Mouse (Mus musculus) kidney, embryonic 14.5 days (tissue): ENCODE measurements around the gene Olfr1218. TPM values are rescaled to one million over a fixed set of nuclear protein-coding genes. Genes with fewer than 3 reads are reported as not detected.
"Not testable (repeated sequence)": the region's sequence is repeated elsewhere in the genome, so short reads cannot be mapped to it uniquely, and the experiment has no call there.

Experiments
- ATAC-seq: fragments of 200-750 bp; cut with Nextera tagmentation; 2 replicates; pipeline ENCODE4 v1.8.0; 2017; ENCODE audit warnings: moderate number of reproducible peaks, mild to moderate bottlenecking, moderate TSS enrichment, moderate library complexity; ENCODE audit not compliant: low FRiP score, low TSS enrichment
- H3K27ac ChIP-seq: fragments of 300-500 bp; sonication (generic); 2 replicates; pipeline ENCODE4 v1.5.1; 2014; ENCODE audit warnings: low read depth, mild to moderate bottlenecking, low read length, moderate library complexity, mixed read lengths
- H3K27me3 ChIP-seq: fragments of 300-500 bp; sonication (generic); 2 replicates; pipeline ENCODE4 v1.6.1; 2014; ENCODE audit warnings: mild to moderate bottlenecking, low read length; ENCODE audit not compliant: control insufficient read depth, insufficient read depth
- H3K36me3 ChIP-seq: fragments of 300-500 bp; sonication (generic); 2 replicates; pipeline ENCODE4 v1.6.1; 2014; ENCODE audit warnings: low read length, mixed read lengths; ENCODE audit not compliant: control insufficient read depth, insufficient read depth
- H3K4me1 ChIP-seq: fragments of 300-500 bp; sonication (generic); 2 replicates; pipeline ENCODE4 v1.6.1; 2014; ENCODE audit warnings: low read length, mixed read lengths; ENCODE audit not compliant: control insufficient read depth, insufficient read depth
- H3K4me2 ChIP-seq: fragments of 300-500 bp; sonication (generic); replicated peaks from 2 replicates; pipeline ENCODE4 v1.6.1; 2014; ENCODE audit warnings: low read depth, mild to moderate bottlenecking, low read length
- H3K4me3 ChIP-seq: fragments of 300-500 bp; sonication (generic); 2 replicates; pipeline ENCODE4 v1.5.1; 2014; ENCODE audit warnings: mild to moderate bottlenecking, low read length
- H3K9ac ChIP-seq: fragments of 300-500 bp; sonication (generic); 2 replicates; pipeline ENCODE4 v1.6.1; 2014; ENCODE audit warnings: low read depth, mild to moderate bottlenecking, low read length, moderate library complexity
- H3K9me3 ChIP-seq: fragments of 300-500 bp; sonication (generic); 2 replicates; pipeline ENCODE4 v1.6.1; 2016; ENCODE audit warnings: low read length; ENCODE audit not compliant: control insufficient read depth
- WGBS: fragments of 180-500 bp; shearing (Covaris S2); extraction: QIAGEN DNeasy Blood & Tissue Kit; methylation state at CpG from one replicate; pipeline ENCODE4 v1.1.7; 2014; 5-methylcytosine and 5-hydroxymethylcytosine counted together
- polyA plus RNA-seq: library from polyadenylated mRNA; unstranded; fragments of >200 nt; fragmentation: Nextera tagmentation; extraction: Ambion mirVana; gene quantifications from 2 replicates; pipeline ENCODE4 v1.2.1, GENCODE M21; 2014

The Olfr1218 gene
- polyA plus RNA-seq, result not detected in 2 replicates

- Histone ChIP-seq H3K9me3 (no peaks in the 10 kb centered on the region), H3K27ac (no peak within 1 kb of the TSS), H3K4me2 (no peak within 1 kb of the TSS), H3K4me3 (no peak within 1 kb of the TSS), H3K4me1 (no peaks in the 10 kb centered on the region), H3K27me3 (no peaks in the 10 kb centered on the region), H3K36me3 (no peaks in the 10 kb centered on the region), H3K9ac (no peak within 1 kb of the TSS)
- no peak for ATAC-seq
Observed at GRCm38 (mm10) chr2:89061087-89061486, at the start of gene Olfr1218. Gene Olfr1218, minus strand, starts transcription at chr2:89061187.

- H3K4me1 ChIP-seq, result no peaks in the 10 kb centered on the region
- H3K9me3 ChIP-seq, result no peaks in the 10 kb centered on the region
- no peak for ATAC-seq
- no peak within 1 kb of the TSS for H3K27ac ChIP-seq
- H3K27me3 ChIP-seq, result no peaks in the 10 kb centered on the region
- H3K36me3 ChIP-seq, result no peaks in the 10 kb centered on the region
- no peak within 1 kb of the TSS for H3K4me3 ChIP-seq
- WGBS, result 85% methylated on average over 3 of the region's 3 CpGs
- H3K9ac ChIP-seq, result no peak within 1 kb of the TSS
- no peak within 1 kb of the TSS for H3K4me2 ChIP-seq
Observed at GRCm38 (mm10) chr2:89106735-89107134, 45.7 kb upstream of the Olfr1218 start, which contains the start of gene Olfr1220. Gene Olfr1220, minus strand, starts transcription at chr2:89106835.

- H3K4me2 ChIP-seq, result no peak overlapping the region
- H3K9me3 ChIP-seq, result no peaks in the 10 kb centered on the region
- H3K9ac ChIP-seq, result no peak overlapping the region
- ATAC-seq, result no peak
- no peaks in the 10 kb centered on the region for H3K4me1 ChIP-seq
- no peak overlapping the region for H3K4me3 ChIP-seq
- no peaks in the 10 kb centered on the region for H3K27me3 ChIP-seq
- no peaks in the 10 kb centered on the region for H3K36me3 ChIP-seq
- H3K27ac ChIP-seq, result no peak overlapping the region
Observed at GRCm38 (mm10) chr2:89105651-89106050, 44.7 kb upstream of the Olfr1218 start.

GRCm38 (mm10) chr2:89093848-89094247 is 32.9 kb upstream of the Olfr1218 start:
- H3K4me1 ChIP-seq, result no peaks in the 10 kb centered on the region
- H3K27ac ChIP-seq, result no peak overlapping the region
- WGBS, result 92% methylated on average over 1 of the region's 1 CpGs
- no peak overlapping the region for H3K4me2 ChIP-seq
- no peaks in the 10 kb centered on the region for H3K27me3 ChIP-seq
- H3K36me3 ChIP-seq, result no peaks in the 10 kb centered on the region
- no peak overlapping the region for H3K4me3 ChIP-seq
- ATAC-seq, result no peak
- no peaks in the 10 kb centered on the region for H3K9me3 ChIP-seq
- H3K9ac ChIP-seq, result no peak overlapping the region

- no peak for ATAC-seq
- H3K4me3 ChIP-seq, result no peak within 1 kb of the TSS
- 76% methylated on average over 1 of the region's 1 CpGs for WGBS
- H3K9ac ChIP-seq, result no peak within 1 kb of the TSS
- no peaks in the 10 kb centered on the region for H3K9me3 ChIP-seq
- H3K4me1 ChIP-seq, result no peaks in the 10 kb centered on the region
- no peak within 1 kb of the TSS for H3K27ac ChIP-seq
- H3K36me3 ChIP-seq, result no peaks in the 10 kb centered on the region
- H3K4me2 ChIP-seq, result no peak within 1 kb of the TSS
- no peaks in the 10 kb centered on the region for H3K27me3 ChIP-seq
Observed at GRCm38 (mm10) chr2:89083413-89083812, 22.4 kb upstream of the Olfr1218 start, which contains the start of gene Olfr1219. Gene Olfr1219, minus strand, starts transcription at chr2:89083513.

- H3K9me3 ChIP-seq, result no peaks in the 10 kb centered on the region
- H3K36me3 ChIP-seq, result no peaks in the 10 kb centered on the region
- H3K27ac ChIP-seq, result no peak overlapping the region
- H3K27me3 ChIP-seq, result no peaks in the 10 kb centered on the region
- H3K4me1 ChIP-seq, result no peaks in the 10 kb centered on the region
- H3K4me2 ChIP-seq, result no peak overlapping the region
- no peak for ATAC-seq
- no peak overlapping the region for H3K9ac ChIP-seq
- H3K4me3 ChIP-seq, result no peak overlapping the region
Observed at GRCm38 (mm10) chr2:89081487-89081886, 20.5 kb upstream of the Olfr1218 start.

- WGBS, result 85% methylated on average over 2 of the region's 2 CpGs
- Histone ChIP-seq H3K27me3 (no peaks in the 10 kb centered on the region), H3K9ac (no peak within 1 kb of the TSS), H3K4me3 (no peak within 1 kb of the TSS), H3K4me1 (no peaks in the 10 kb centered on the region), H3K36me3 (no peaks in the 10 kb centered on the region), H3K27ac (no peak within 1 kb of the TSS), H3K4me2 (no peak within 1 kb of the TSS), H3K9me3 (no peaks in the 10 kb centered on the region)
- no peak for ATAC-seq
Observed at GRCm38 (mm10) chr2:89031965-89032364, 29.0 kb downstream of the Olfr1218 start, which contains the start of gene Olfr1217. Gene Olfr1217, minus strand, starts transcription at chr2:89032065.

- not testable (repeated sequence) for H3K27me3 ChIP-seq, H3K36me3 ChIP-seq, H3K4me1 ChIP-seq, ATAC-seq, H3K27ac ChIP-seq, H3K4me3 ChIP-seq, H3K4me2 ChIP-seq, H3K9me3 ChIP-seq, H3K9ac ChIP-seq
- WGBS, result 73% methylated on average over 3 of the region's 3 CpGs
Observed at GRCm38 (mm10) chr2:89021436-89021835, 39.6 kb downstream of the Olfr1218 start.

GRCm38 (mm10) chr2:89018240-89018639 is 42.7 kb downstream of the Olfr1218 start, which contains the start of gene Olfr1216:
Gene Olfr1216, minus strand, starts transcription at chr2:89018340.
- Histone ChIP-seq H3K36me3 (no peaks in the 10 kb centered on the region), H3K4me2 (no peak within 1 kb of the TSS), H3K4me1 (no peaks in the 10 kb centered on the region), H3K27me3 (no peaks in the 10 kb centered on the region), H3K27ac (no peak within 1 kb of the TSS), H3K4me3 (no peak within 1 kb of the TSS), H3K9ac (no peak within 1 kb of the TSS), H3K9me3 (no peaks in the 10 kb centered on the region)
- 77% methylated on average over 1 of the region's 1 CpGs for WGBS
- ATAC-seq, result no peak
